In genomic region chr4:82062726-82063125, GRCm38 (mm10) we compare ENCODE assay signal across 28 mouse cellular contexts.
DNase-seq lines count a peak whose midpoint lies in the region; ATAC-seq lines count a peak whose summit lies in the region.
"Had no signal": no experiment of that assay in that cellular context is flagged by ENCODE, and none has a peak within 500 bp of the region (broad histone marks: within the 10 kb centered on the region; RNA-seq: fewer than 3 reads in every experiment).

No protein-coding gene starts in this region.

- no peak overlapping the region for H3K4me2 ChIP-seq in heart, embryonic 16.5 days (ENCODE audit: low read depth, low read length)
- H3K4me2 ChIP-seq: forebrain, embryonic 12.5 days; hindbrain, embryonic 14.5 days; midbrain, embryonic 11.5 days; neural tube, embryonic 12.5 days had no signal

- H3K27ac ChIP-seq in heart, embryonic 10.5 days = peak overlapping the region; percentile 36; the same call in 1 of the 2 replicates
- peak overlapping the region; percentile 25; the same call in 1 of the 2 replicates for H3K27ac ChIP-seq in heart, embryonic 16.5 days (ENCODE audit: low read length)
- H3K27ac ChIP-seq: forebrain, embryonic 12.5 days; hindbrain, embryonic 14.5 days; liver, embryonic 14.5 days; neural tube, embryonic 12.5 days had no signal

- no peaks in the 10 kb centered on the region for H3K27me3 ChIP-seq in heart, embryonic 10.5 days (ENCODE audit: insufficient read depth, poor library complexity, severe bottlenecking)
- no peaks in the 10 kb centered on the region for H3K27me3 ChIP-seq in heart, embryonic 16.5 days (ENCODE audit: control insufficient read depth, insufficient read depth, low read length)
- H3K27me3 ChIP-seq: forebrain, embryonic 12.5 days; neural tube, embryonic 12.5 days had no signal

- no peak; the same call in 1 of the 2 replicates for ATAC-seq in heart, embryonic 16.5 days (replicated peaks; ENCODE audit: extremely low read depth, insufficient read depth, low FRiP score)
- ATAC-seq: activated CD4-positive, CD25-positive, alpha-beta regulatory T cell, adult 4 months; intestine, postnatal 0 days; midbrain, embryonic 16.5 days had no signal

- H3K36me3 ChIP-seq in heart, embryonic 10.5 days = no peaks in the 10 kb centered on the region
- no peaks in the 10 kb centered on the region for H3K36me3 ChIP-seq in heart, embryonic 16.5 days (ENCODE audit: control insufficient read depth, insufficient read depth)
- H3K36me3 ChIP-seq: forebrain, embryonic 12.5 days; neural tube, embryonic 12.5 days had no signal

- peak; percentile 31 to 32 for DNase-seq in heart, adult 18-20 months
- no peak for DNase-seq in heart, postnatal 4 days
- DNase-seq in heart, embryonic 10.5 days (ENCODE audit: low spot score) = peak; percentile 79
- no peak for DNase-seq in neural tube, embryonic 10.5 days (ENCODE audit: extremely low spot score, low spot score)
- DNase-seq in frontal cortex, postnatal 14 days (ENCODE audit: low spot score in 2 of 2) = no peak
- DNase-seq in lung, postnatal 10 days = no peak
- DNase-seq: adrenal gland, adult 2 months; adrenal gland, postnatal 36 days; B cell, adult 2 months; cerebellum, adult 2 months; kidney, adult 9 months; kidney, postnatal 10 days; layer of hippocampus, adult 9-11 months; liver; lung, adult 2 months; right cerebral cortex, postnatal 4 days; thymus, adult 2 months; thymus, postnatal 4 days had no signal

- H3K9ac ChIP-seq in heart, embryonic 16.5 days (ENCODE audit: low read length) = no peak overlapping the region
- H3K9ac ChIP-seq: forebrain, embryonic 12.5 days; hindbrain, embryonic 14.5 days; liver, embryonic 14.5 days; neural tube, embryonic 12.5 days had no signal

- WGBS in heart, embryonic 10.5 days = 19% methylated on average over 5 of the region's 5 CpGs
- 24% methylated on average over 5 of the region's 5 CpGs for WGBS in heart, embryonic 16.5 days

- no peak overlapping the region for H3K4me3 ChIP-seq in heart, embryonic 10.5 days
- no peak overlapping the region for H3K4me3 ChIP-seq in heart, embryonic 16.5 days (ENCODE audit: low read length)
- H3K4me3 ChIP-seq: erythroblast, embryonic 14.5 days; forebrain, embryonic 12.5 days; neural tube, embryonic 12.5 days had no signal

- no peaks in the 10 kb centered on the region for H3K9me3 ChIP-seq in heart, embryonic 10.5 days
- H3K9me3 ChIP-seq in heart, embryonic 16.5 days (replicated peaks; ENCODE audit: control insufficient read depth, low read length) = no peaks in the 10 kb centered on the region
- H3K9me3 ChIP-seq: forebrain, embryonic 12.5 days; neural tube, embryonic 12.5 days had no signal

- peaks cover 31% of the 10 kb centered on the region for H3K4me1 ChIP-seq in heart, embryonic 10.5 days
- peaks cover 5% of the 10 kb centered on the region for H3K4me1 ChIP-seq in heart, embryonic 16.5 days (ENCODE audit: control insufficient read depth, insufficient read depth, low read length)
- H3K4me1 ChIP-seq: forebrain, embryonic 12.5 days; neural tube, embryonic 12.5 days had no signal

Comparison
In these comparisons a context has a peak if more than half of its experiments do, and no peak if none do; other contexts are left out.
1. DNase-seq: peak in heart, adult 18-20 months (2 of 2) and heart, embryonic 10.5 days (single experiment); none in heart, postnatal 4 days (single experiment), neural tube, embryonic 10.5 days (single experiment), frontal cortex, postnatal 14 days (0 of 2) and lung, postnatal 10 days (single experiment).